Mouse (Mus musculus): ENCODE data around the gene Camk2b.
"Not testable (repeated sequence)": the region's sequence is repeated elsewhere in the genome, so short reads cannot be mapped to it uniquely, and the experiment has no call there.

Gene Camk2b

GRCm38 (mm10) chr11:6066176-6066575, at the start of gene Camk2b:
Camk2b (minus strand) TSS chr11:6066362.
- no peak for DNase-seq (ENCODE audit: low spot score in 2 of 2)

- no peak for DNase-seq (ENCODE audit: low spot score in 2 of 2)
Measured at GRCm38 (mm10) chr11:6111734-6112484, 45.7 kb upstream of the Camk2b start.

DNA sequence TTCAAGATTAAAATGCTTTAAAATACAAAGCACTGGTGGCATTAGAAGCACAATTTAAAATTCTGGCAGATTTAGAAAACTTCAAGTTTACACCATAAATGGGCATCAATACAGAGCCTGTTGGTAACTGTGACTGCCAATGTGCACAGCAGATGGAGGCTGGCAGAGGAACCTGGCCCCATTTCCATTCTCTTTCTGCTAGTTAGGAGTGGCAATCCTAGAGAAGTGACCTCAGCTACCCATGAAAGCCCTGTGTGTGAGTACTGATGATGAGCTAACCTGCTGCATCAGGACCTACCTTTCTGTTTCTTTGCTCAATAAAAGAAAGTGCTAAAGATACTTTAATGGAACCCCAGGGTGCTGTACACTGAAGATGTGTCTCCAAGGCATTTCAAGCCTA, 43.8 kb upstream of the Camk2b start:
- no peak for DNase-seq (ENCODE audit: low spot score in 2 of 2)

GRCm38 (mm10) chr11:6108296-6108695, 42.1 kb upstream of the Camk2b start:
- DNase-seq (ENCODE audit: low spot score in 2 of 2), result no peak

DNA sequence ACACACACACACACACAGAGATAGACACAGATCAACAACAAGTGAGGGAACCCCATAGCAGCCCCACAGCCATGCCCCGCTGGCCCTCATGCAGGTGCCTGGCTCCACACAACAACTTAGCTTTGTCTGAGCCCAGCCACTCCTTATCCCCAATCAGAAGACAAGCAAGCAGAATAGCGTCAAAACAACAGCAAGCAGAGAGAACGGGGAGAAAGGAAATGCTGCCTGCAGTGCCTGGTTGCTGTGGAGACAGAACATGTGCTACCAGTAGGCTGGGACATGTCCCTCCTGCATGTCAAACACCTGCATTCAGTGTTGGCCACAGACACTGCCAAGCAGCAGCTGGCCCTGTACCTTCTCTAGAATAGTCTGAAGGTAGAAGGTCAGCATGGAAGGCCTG, 41.6 kb upstream of the Camk2b start:
- DNase-seq (ENCODE audit: low spot score in 2 of 2), result no peak

DNA sequence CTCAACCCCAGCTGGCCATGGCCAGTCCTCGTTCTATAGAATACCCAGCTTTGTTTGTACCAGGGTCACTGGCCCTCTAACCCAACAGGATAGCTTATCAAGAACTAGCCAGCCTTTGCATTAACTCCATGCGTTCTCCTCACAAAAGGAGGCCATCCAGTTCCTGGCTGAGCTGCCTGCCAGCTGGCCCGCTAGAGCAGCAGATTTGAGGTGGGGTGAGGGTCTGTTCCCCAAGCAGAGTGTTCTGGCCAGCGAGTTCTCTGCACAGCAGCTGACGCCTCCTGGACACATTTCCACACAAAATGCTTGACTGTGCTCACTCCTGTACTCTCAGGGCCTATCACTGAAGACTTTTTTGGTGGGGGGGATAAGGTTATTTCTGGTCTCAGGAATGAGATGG, 38.6 kb upstream of the Camk2b start:
- DNase-seq (ENCODE audit: low spot score in 2 of 2), result no peak

DNA sequence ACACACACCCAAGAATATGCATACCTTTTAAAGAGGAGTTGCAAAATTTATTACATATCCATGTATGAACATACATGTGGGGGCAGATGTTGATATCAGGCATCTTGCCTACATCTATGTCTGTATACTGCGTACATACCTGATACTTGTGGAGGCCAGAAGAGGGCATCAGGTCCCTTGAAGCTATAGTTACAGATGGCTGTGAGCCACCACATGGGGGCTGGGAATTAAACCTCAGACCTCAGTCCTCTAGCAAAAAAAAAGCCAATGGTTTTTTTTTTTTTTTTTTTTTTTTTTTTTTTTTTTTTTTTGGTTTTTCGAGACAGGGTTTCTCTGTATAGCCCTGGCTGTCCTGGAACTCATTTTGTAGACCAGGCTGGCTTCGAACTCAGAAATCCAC, 30.5 kb upstream of the Camk2b start:
- DNase-seq (ENCODE audit: low spot score in 2 of 2), result not testable (repeated sequence)

- no peak for DNase-seq (ENCODE audit: low spot score in 2 of 2)
Measured at GRCm38 (mm10) chr11:6086991-6087390, 20.8 kb upstream of the Camk2b start.

- DNase-seq (ENCODE audit: low spot score in 2 of 2), result no peak
Measured at GRCm38 (mm10) chr11:6078737-6079136, 12.6 kb upstream of the Camk2b start.

DNA sequence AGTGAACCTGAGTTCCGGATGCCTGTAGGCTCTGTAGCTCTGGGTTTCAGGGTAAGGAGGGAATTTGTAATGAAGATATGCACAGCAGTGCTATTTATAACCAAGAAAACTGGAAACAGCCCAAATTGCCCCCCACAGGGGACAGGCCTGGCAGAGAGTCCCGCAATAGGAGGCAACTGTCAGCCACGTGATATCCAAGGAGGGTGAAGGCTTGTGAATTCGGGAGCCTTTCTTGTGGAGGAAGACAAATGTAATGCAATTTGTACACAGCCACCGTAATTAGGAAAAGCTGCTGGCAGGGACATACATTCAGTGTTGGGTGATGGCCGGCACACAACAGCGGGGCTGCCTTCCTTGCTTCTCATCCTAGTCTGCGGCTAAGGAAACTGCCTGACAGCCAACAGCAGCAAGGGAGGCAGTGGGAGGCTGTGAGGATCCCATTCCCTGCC, 9.5 kb upstream of the Camk2b start:
- no peak for DNase-seq (ENCODE audit: low spot score in 2 of 2)

GRCm38 (mm10) chr11:6068181-6068957, 2.2 kb upstream of the Camk2b start:
- no peak for DNase-seq (ENCODE audit: low spot score in 2 of 2)

DNA sequence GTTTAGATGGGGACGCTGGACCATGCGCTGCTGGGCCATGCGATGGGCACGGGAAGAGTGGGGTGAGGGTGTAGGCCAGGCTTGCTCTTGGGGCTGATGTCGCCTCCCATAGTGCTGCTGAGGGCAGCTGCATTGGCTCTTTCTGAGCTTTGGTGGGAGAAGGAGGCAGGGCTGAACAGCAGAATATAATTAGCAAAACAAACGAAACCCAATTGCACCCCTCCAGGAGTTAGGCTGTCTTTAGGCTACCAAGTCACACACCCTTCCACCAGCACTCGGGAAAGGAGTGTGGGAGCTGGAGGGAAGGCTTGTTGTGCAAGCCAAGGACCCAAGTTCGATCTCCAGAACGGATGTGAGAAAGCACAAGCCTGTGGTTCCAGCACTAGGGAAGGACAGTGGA, 998 bp upstream of the Camk2b start:
- DNase-seq (ENCODE audit: low spot score in 2 of 2), result no peak

DNA sequence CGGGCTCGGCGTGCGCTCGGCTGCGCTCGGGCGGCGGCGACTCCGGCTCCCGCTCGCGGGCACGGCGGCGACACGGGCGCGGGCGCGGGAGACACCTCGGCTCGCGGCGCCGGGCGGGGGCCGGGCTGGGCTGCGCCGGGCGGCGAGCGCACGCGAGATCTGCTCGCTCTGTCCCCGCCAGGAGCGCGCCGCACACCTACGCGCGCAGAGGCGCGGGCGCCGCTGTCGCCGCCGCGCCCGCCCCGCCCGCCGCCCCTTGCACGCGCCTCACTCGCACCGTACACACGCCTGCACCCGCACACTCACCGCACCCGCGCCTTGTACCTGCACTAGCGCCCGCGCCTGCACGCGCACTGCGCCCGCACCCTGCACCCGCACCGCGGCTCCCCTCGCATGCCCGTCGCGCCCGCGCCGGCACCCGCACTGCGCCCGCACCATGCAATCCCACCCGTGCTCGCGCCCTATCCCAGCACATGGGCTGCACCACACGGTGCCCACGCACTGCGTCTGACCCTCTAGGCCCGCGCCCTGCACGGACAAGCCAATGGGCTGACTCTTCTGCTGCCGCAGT, 526 bp downstream of the Camk2b start:
- DNase-seq (ENCODE audit: low spot score in 2 of 2), result no peak

DNA sequence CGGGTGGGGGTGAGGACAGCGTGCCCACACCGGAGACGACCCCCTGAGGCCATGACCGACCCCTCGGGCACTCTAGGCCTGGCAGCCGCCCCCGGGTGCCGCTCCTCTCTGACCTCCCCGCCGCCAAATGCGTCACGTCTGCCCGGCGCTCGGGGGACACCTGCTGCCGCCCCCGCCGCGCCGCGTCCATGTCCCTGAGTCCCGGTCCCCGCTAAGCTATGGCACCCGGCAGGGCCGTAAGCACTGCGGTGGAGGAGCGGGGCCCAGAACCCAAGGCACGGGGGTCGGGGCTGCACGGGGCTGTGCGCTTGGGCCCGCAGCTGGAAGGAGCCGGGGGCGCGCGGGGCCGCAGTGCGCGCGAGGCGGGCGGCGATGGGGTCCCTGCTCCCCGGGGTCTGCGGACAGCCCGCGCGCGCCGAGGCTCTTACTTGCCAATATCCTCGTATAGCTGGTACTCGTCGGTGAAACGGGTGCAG, 1.1 kb downstream of the Camk2b start:
- no peak for DNase-seq (ENCODE audit: low spot score in 2 of 2)

DNA sequence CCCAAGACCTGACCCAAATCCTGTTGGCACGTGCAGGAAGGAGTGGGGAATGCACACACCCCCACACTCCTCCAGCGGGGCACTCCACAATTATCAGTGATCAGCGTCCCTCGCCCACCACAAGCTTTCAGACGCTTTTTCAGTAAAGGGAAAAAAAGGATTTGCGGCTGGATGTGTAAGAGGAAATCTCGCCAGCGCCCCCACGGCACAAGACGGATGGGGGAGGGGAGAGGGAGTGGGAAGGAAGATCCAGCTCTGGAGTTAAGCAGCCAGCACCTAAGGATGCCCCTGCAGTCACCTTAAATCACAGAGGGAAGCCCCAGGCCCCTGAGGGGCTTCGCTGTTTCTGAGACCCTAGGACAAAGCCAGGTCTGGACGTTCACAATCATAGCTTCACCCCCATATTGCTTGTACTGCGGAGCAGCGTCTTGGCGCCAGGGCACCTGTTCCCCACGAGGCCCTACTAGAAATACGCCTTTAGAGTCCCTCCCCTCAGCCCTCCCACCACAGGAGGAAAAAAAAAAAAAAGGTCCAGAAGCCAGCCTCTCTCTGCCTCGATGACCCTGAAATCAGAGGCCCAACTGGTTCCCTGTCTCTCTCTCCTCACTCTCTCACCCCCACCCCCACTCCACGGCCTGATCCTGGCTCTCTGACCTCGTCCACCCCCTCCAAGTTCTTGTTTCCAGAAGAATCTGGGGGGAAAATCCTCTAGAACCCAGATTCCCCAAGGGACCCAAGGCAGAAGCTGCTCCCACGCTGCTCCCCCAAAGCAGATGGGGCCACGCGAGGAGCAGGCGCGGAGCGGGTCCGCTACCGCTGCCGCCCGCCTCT, 1.7 kb downstream of the Camk2b start:
- no peak for DNase-seq (ENCODE audit: low spot score in 2 of 2)

GRCm38 (mm10) chr11:6063501-6064214, 2.5 kb downstream of the Camk2b start:
- DNase-seq (ENCODE audit: low spot score in 2 of 2), result no peak

DNA sequence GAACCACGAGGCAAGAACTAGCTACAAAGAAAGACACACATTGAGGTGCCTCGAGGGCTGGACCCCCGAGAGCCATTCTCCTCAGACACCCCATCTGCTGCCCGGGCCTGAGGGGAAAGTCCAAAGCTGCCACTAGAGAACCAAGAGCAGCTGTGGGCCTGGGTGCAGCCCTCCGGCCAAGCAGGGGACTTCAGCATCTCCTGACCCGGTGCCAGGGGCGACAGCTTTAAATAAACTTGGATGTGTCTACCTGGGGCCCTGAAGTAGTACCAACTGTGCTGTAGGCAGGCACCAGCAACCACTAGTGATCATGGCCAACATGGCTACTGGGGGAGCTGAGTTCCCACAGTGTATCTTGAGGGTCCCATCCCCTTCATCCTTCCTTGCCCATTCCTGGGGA, 3.1 kb downstream of the Camk2b start:
- no peak for DNase-seq (ENCODE audit: low spot score in 2 of 2)

DNA sequence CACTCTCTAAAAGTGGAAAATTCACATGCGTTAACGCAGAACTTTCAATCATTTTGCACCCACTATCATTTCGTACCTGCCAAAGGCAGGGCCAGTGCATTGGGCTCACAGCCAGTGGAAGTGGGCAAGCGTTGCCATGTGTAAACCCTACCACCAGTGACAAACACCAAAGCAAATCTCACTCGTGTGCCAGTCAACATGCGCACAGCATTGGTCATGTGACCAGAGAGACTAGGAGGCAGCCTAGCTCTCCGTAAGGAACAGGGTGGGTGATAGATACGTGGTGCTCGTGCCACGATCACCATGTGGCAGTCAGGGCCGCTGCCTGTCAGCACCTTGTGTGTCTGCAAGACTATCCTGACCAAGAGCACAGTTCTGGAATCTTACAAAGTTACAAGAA, 3.8 kb downstream of the Camk2b start:
- no peak for DNase-seq (ENCODE audit: low spot score in 2 of 2)

GRCm38 (mm10) chr11:6061891-6062290, 4.3 kb downstream of the Camk2b start:
- no peak for DNase-seq (ENCODE audit: low spot score in 2 of 2)

- DNase-seq (ENCODE audit: low spot score in 2 of 2), result no peak
Measured at GRCm38 (mm10) chr11:6059162-6059561, 7.0 kb downstream of the Camk2b start.

DNA sequence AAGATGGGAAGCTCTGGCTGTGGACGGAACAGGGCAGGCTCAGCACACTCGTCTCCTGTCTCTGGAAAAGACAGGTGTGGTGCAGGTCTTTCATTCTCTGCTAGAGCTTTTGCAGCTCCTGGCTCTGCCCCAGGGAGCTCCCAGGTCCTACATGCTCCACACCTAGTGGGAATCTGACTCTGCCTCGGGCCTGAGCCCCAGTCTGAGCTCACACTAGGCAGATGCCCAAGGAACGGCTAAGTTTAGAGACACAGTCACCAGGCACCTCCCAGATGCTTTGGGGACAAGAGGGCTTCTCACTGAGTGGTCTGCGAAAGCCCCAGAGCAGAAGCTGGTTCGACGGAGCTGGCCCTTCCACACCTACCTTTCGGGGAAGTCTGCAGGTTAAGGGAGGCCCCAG, 12.8 kb downstream of the Camk2b start:
- no peak for DNase-seq (ENCODE audit: low spot score in 2 of 2)

Data from spleen, postnatal 14 days (tissue).